Comparison of ENCODE assay signal across 8 mouse cellular contexts in genomic region chr11:43434024-43434407, GRCm38 (mm10). TPM values are rescaled to one million over a fixed set of nuclear protein-coding genes. Genes with fewer than 3 reads are reported as not detected.
DNase-seq lines count a peak whose midpoint lies in the region; ATAC-seq and TF ChIP-seq lines count a peak whose summit lies in the region.

No protein-coding gene starts in this region.

- H3K4me3 ChIP-seq in layer of hippocampus, adult 2 months, result peak overlapping the region; percentile 69
- H3K4me3 ChIP-seq in embryonic facial prominence, embryonic 11.5 days (ENCODE audit: low read depth, low read length), result peak overlapping the region; percentile 80
- peak overlapping the region; percentile 83 for H3K4me3 ChIP-seq in intestine, embryonic 15.5 days (replicated peaks)
- peak overlapping the region; percentile 69 for H3K4me3 ChIP-seq in myocyte

- H3K9ac ChIP-seq in embryonic facial prominence, embryonic 11.5 days (replicated peaks; ENCODE audit: low read length), result peak overlapping the region; percentile 76
- H3K9ac ChIP-seq in intestine, embryonic 15.5 days, result peak overlapping the region; percentile 70

- H3K4me2 ChIP-seq in embryonic facial prominence, embryonic 11.5 days (ENCODE audit: low read depth, low read length), result peak overlapping the region; percentile 62
- H3K4me2 ChIP-seq in intestine, embryonic 15.5 days (replicated peaks), result peak overlapping the region; percentile 56
- H3K4me2 ChIP-seq in myocyte (ENCODE audit: low read depth), result peak overlapping the region; percentile 72

- H3K79me2 ChIP-seq in myocyte (ENCODE audit: control insufficient read depth, insufficient read depth), result peaks cover 30% of the 10 kb centered on the region

- DNase-seq in layer of hippocampus, adult 2 months (ENCODE audit: low spot score in 2 of 2), result no peak
- no peak for DNase-seq in layer of hippocampus, adult 11-12 months (ENCODE audit: low spot score)
- no peak for DNase-seq in embryonic facial prominence, embryonic 11.5 days (ENCODE audit: low spot score)
- DNase-seq in retina, embryonic 14.5 days (ENCODE audit: low spot score), result no peak
- no peak for DNase-seq in MN1 (ENCODE audit: low spot score)
- no peak for DNase-seq in ovary, postnatal 36 days (ENCODE audit: low spot score)

- no peak for TF ChIP-seq POLR2A in myocyte (IDR thresholded peaks at IDR 0.05; ENCODE audit: insufficient read length, low read depth)

- 3% methylated on average over 9 of the region's 9 CpGs for WGBS in embryonic facial prominence, embryonic 11.5 days
- WGBS in intestine, embryonic 15.5 days, result 2% methylated on average over 9 of the region's 9 CpGs

- H3ac ChIP-seq in myocyte (ENCODE audit: control insufficient read depth, insufficient read length), result peak overlapping the region; percentile 16

- no peaks in the 10 kb centered on the region; the same call in 1 of the 2 replicates for H3K36me3 ChIP-seq in embryonic facial prominence, embryonic 11.5 days (replicated peaks; ENCODE audit: control insufficient read depth, insufficient read depth, low read depth, low read length)
- peaks cover 14% of the 10 kb centered on the region for H3K36me3 ChIP-seq in intestine, embryonic 15.5 days
- H3K36me3 ChIP-seq in myocyte (ENCODE audit: control insufficient read depth, insufficient read depth), result no peaks in the 10 kb centered on the region

- TF ChIP-seq CTCF in layer of hippocampus, adult 2 months (conservative IDR thresholded peaks at IDR 0.05), result no peak

- H3K27ac ChIP-seq in layer of hippocampus, adult 2 months, result peak overlapping the region; percentile 84
- no peak overlapping the region for H3K27ac ChIP-seq in embryonic facial prominence, embryonic 11.5 days (replicated peaks; ENCODE audit: low read depth, low read length)
- H3K27ac ChIP-seq in intestine, embryonic 15.5 days, result 0 out of 2 replicates have a peak overlapping the region, but pooled peaks have one; percentile 37

- no peaks in the 10 kb centered on the region for H3K9me3 ChIP-seq in embryonic facial prominence, embryonic 11.5 days (replicated peaks; ENCODE audit: control insufficient read depth, low read length)
- H3K9me3 ChIP-seq in intestine, embryonic 15.5 days, result no peaks in the 10 kb centered on the region

- peak; percentile 42; the same call in 1 of the 2 replicates for ATAC-seq in embryonic facial prominence, embryonic 11.5 days (replicated peaks; ENCODE audit: insufficient number of reproducible peaks, low FRiP score, low TSS enrichment, low read depth)
- ATAC-seq in intestine, embryonic 15.5 days, result peak; percentile 66

- H3K27me3 ChIP-seq in embryonic facial prominence, embryonic 11.5 days (ENCODE audit: control insufficient read depth, insufficient read depth, low read length), result no peaks in the 10 kb centered on the region
- H3K27me3 ChIP-seq in intestine, embryonic 15.5 days (replicated peaks), result no peaks in the 10 kb centered on the region
- no peaks in the 10 kb centered on the region for H3K27me3 ChIP-seq in myocyte (ENCODE audit: control insufficient read depth, insufficient read depth, insufficient read length)

- no peaks in the 10 kb centered on the region for H3K4me1 ChIP-seq in embryonic facial prominence, embryonic 11.5 days (ENCODE audit: control insufficient read depth, insufficient read depth, low read length)
- H3K4me1 ChIP-seq in intestine, embryonic 15.5 days (replicated peaks), result peaks cover 3% of the 10 kb centered on the region; the same call in 1 of the 2 replicates

TF ChIP-seq in myocyte, 11 proteins besides CTCF, POLR2A, EP300 and RAD21:
- TF ChIP-seq MYOG (IDR thresholded peaks at IDR 0.05; ENCODE audit: control insufficient read depth in 1 of 3, insufficient read depth in 1 of 3, insufficient read length in 2 of 3, low read depth in 2 of 3) (no peak), POLR2AphosphoS2 (IDR thresholded peaks at IDR 0.05; ENCODE audit: insufficient read length, low read depth) (no peak), MAX (IDR thresholded peaks at IDR 0.05; ENCODE audit: low read depth) (no peak), TCF3 (IDR thresholded peaks at IDR 0.05; ENCODE audit: insufficient read length, low read depth) (no peak), CEBPB (IDR thresholded peaks at IDR 0.05; ENCODE audit: insufficient read depth, poor library complexity, severe bottlenecking) (no peak), SRF (IDR thresholded peaks at IDR 0.05; ENCODE audit: control insufficient read depth, insufficient read length, low read depth) (no peak), TCF12 (IDR thresholded peaks at IDR 0.05; ENCODE audit: insufficient read depth, poor library complexity, severe bottlenecking) (no peak)

RNA-seq across cellular contexts. Expression of gene Slu7, which starts 0.5 kb away (rescaled TPM):
- total RNA-seq in layer of hippocampus, adult 2 months (2021), result 10 to 100 TPM; 54.2 to 54.9 TPM
- polyA plus RNA-seq in embryonic facial prominence, embryonic 11.5 days (2014; fragmentation: Nextera tagmentation; extraction: Ambion mirVana), result 62.2 and 68.5 TPM in 2 replicates
- 44.1 and 48.0 TPM in 2 replicates for polyA plus RNA-seq in intestine, embryonic 15.5 days (2015; fragmentation: Nextera tagmentation; extraction: Ambion mirVana)
- polyA plus RNA-seq in myocyte (2012; fragmentation: generic; extraction: Trizol), result 22.0 TPM

RNA-seq across cellular contexts. Expression of gene Pttg1, which starts 8.0 kb away (rescaled TPM):
- 10 to 100 TPM; 23.5 to 28.6 TPM for total RNA-seq in layer of hippocampus, adult 2 months (2021)
- polyA plus RNA-seq in embryonic facial prominence, embryonic 11.5 days (2014; fragmentation: Nextera tagmentation; extraction: Ambion mirVana), result 98.7 and 106 TPM in 2 replicates
- 64.5 and 68.6 TPM in 2 replicates for polyA plus RNA-seq in intestine, embryonic 15.5 days (2015; fragmentation: Nextera tagmentation; extraction: Ambion mirVana)
- 105 TPM for polyA plus RNA-seq in myocyte (2012; fragmentation: generic; extraction: Trizol)

RNA-seq across cellular contexts. Expression of gene C1qtnf2, which starts 40.1 kb away (rescaled TPM):
- total RNA-seq in layer of hippocampus, adult 2 months (2021), result 1 to 10 TPM; 1.3 to 1.4 TPM
- 2.2 and 2.9 TPM in 2 replicates for polyA plus RNA-seq in embryonic facial prominence, embryonic 11.5 days (2014; fragmentation: Nextera tagmentation; extraction: Ambion mirVana)
- polyA plus RNA-seq in intestine, embryonic 15.5 days (2015; fragmentation: Nextera tagmentation; extraction: Ambion mirVana), result 6.3 and 6.6 TPM in 2 replicates
- polyA plus RNA-seq in myocyte (2012; fragmentation: generic; extraction: Trizol), result not detected
